Mouse (Mus musculus) brain, embryonic 14.5 days (tissue): ENCODE data around the gene Dxo.
"Not testable (repeated sequence)": the region's sequence is repeated elsewhere in the genome, so short reads cannot be mapped to it uniquely, and the experiment has no call there.

Experiments used
- CTCF ChIP-seq: fragments of 200-500 bp; IDR thresholded peaks from 2 replicates; pipeline ENCODE4 v1.5.1; 2012; ENCODE audit warnings: inconsistent platforms, mild to moderate bottlenecking, moderate library complexity, borderline replicate concordance; ENCODE audit not compliant: insufficient read depth, insufficient read length; ENCODE audit errors: extremely low read depth
- POLR2A ChIP-seq: fragments of 200-500 bp; IDR thresholded peaks from 2 replicates; pipeline ENCODE4 v1.6.1; 2012; ENCODE audit warnings: mild to moderate bottlenecking, inconsistent platforms, borderline replicate concordance; ENCODE audit not compliant: poor library complexity, insufficient read depth, insufficient read length, severe bottlenecking; ENCODE audit errors: extremely low read depth

DNA sequence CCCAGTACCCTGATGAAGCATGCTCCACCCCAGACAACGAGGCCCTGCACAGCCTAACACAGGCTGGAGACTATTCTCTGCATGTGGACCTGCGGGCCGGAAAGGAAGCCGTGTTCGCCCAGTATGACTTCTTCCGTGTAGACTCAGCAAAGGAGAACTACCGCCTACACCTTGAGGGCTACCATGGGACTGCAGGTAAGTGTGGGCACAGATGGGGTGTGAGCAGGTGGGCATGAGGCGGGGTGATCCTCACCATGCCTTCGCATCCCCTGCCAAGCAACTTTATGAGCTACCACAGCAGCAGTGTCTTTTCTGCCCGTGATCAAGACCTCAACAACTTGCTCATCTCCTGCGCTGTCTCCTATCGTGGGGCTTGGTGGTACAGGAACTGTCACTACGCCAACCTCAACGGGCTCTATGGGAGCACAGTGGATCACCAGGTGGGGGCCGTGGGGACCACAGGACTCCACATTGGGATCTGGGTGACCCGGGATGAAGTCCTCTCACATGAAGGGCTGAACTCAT, 36.0 kb upstream of the Dxo start:
- TF ChIP-seq POLR2A, CTCF: not testable (repeated sequence)
